Mouse (Mus musculus) embryonic facial prominence, embryonic 14.5 days (tissue): ENCODE data around the gene Bbc3. TPM values are rescaled to one million over a fixed set of nuclear protein-coding genes. Genes with fewer than 3 reads are reported as not detected.
"Not testable (repeated sequence)": the region's sequence is repeated elsewhere in the genome, so short reads cannot be mapped to it uniquely, and the experiment has no call there.

ENCODE experiments used
- ATAC-seq: fragments of 200-750 bp; cut with Nextera tagmentation; 2 replicates; pipeline ENCODE4 v1.8.0; 2017; ENCODE audit warnings: low read depth, moderate number of reproducible peaks, moderate TSS enrichment
- DNase-seq: peaks from one replicate; pipeline ENCODE4 v3.0.0-alpha.2; 2015; ENCODE audit warnings: low spot score
- H3K27ac ChIP-seq: fragments of 300-500 bp; sonication (generic); replicated peaks from 2 replicates; pipeline ENCODE4 v1.5.1; 2014; ENCODE audit warnings: low read depth, mild to moderate bottlenecking, low read length, moderate library complexity
- H3K27me3 ChIP-seq: fragments of 300-500 bp; sonication (generic); replicated peaks from 2 replicates; pipeline ENCODE4 v1.6.1; 2014; ENCODE audit warnings: low read length; ENCODE audit not compliant: control insufficient read depth, insufficient read depth
- H3K36me3 ChIP-seq: fragments of 300-500 bp; sonication (generic); 2 replicates; pipeline ENCODE4 v1.6.1; 2014; ENCODE audit warnings: low read length, mixed read lengths; ENCODE audit not compliant: control insufficient read depth, insufficient read depth
- H3K4me1 ChIP-seq: fragments of 300-500 bp; sonication (generic); 2 replicates; pipeline ENCODE4 v1.6.1; 2014; ENCODE audit warnings: antibody characterized with exemption, low read length; ENCODE audit not compliant: control insufficient read depth, insufficient read depth
- H3K4me2 ChIP-seq: fragments of 300-500 bp; sonication (generic); 2 replicates; pipeline ENCODE4 v1.6.1; 2014; ENCODE audit warnings: low read depth, mild to moderate bottlenecking, low read length, moderate library complexity, mixed read lengths
- H3K4me3 ChIP-seq: fragments of 300-500 bp; sonication (generic); 2 replicates; pipeline ENCODE4 v1.5.1; 2014; ENCODE audit warnings: low read depth, mild to moderate bottlenecking, low read length
- H3K9ac ChIP-seq: fragments of 300-500 bp; sonication (generic); 2 replicates; pipeline ENCODE4 v1.6.1; 2014; ENCODE audit warnings: low read depth, mild to moderate bottlenecking, low read length, moderate library complexity, mixed read lengths
- H3K9me3 ChIP-seq: fragments of 300-500 bp; sonication (generic); 2 replicates; pipeline ENCODE4 v1.6.1; 2016; ENCODE audit warnings: low read length; ENCODE audit not compliant: control insufficient read depth
- WGBS: fragments of 180-500 bp; shearing (Covaris S2); extraction: QIAGEN DNeasy Blood & Tissue Kit; methylation state at CpG from one replicate; pipeline ENCODE4 v1.1.7; 2014; 5-methylcytosine and 5-hydroxymethylcytosine counted together
- polyA plus RNA-seq: library from polyadenylated mRNA; unstranded; fragments of >200 nt; fragmentation: Nextera tagmentation; extraction: Ambion mirVana; gene quantifications from 2 replicates; pipeline ENCODE4 v1.2.1, GENCODE M21; 2014

Bbc3 gene
- 4.0 and 4.6 TPM in 2 replicates for polyA plus RNA-seq

DNA sequence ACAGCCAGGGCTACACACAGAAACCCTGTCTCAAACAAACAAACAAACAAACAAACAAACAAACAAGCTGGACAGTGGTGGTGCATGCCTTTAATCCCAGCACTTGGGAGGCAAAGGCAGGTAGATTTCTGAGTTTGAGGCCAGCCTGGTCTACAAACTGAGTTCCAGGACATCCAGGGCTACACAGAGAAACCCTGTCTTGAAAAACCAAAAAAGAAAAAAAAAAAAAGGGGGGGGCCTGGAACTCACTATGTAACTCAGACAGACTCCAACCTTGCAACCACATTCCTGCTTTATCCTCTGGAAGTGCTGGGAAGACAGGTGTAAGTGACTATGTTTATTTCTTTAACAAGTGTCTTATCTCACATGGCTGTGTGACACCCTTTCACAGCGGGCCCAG, at the start of gene Bbc3:
Bbc3 (plus strand) TSS at position 301 of the 400 bp plus-strand sequence.
- H3K27me3 ChIP-seq, result peaks cover 19% of the 10 kb centered on the region
- H3K9me3 ChIP-seq, ATAC-seq, DNase-seq, H3K36me3 ChIP-seq: not testable (repeated sequence)
- H3K27ac ChIP-seq, result peak within 1 kb of the TSS; percentile 46
- peak within 1 kb of the TSS; percentile 90 for H3K4me2 ChIP-seq
- H3K4me1 ChIP-seq, result peaks cover 19% of the 10 kb centered on the region
- H3K4me3 ChIP-seq, result peak within 1 kb of the TSS; percentile 64
- H3K9ac ChIP-seq, result peak within 1 kb of the TSS; percentile 82; the same call in 1 of the 2 replicates
- WGBS, result 63% methylated on average over 1 of the region's 1 CpGs

DNA sequence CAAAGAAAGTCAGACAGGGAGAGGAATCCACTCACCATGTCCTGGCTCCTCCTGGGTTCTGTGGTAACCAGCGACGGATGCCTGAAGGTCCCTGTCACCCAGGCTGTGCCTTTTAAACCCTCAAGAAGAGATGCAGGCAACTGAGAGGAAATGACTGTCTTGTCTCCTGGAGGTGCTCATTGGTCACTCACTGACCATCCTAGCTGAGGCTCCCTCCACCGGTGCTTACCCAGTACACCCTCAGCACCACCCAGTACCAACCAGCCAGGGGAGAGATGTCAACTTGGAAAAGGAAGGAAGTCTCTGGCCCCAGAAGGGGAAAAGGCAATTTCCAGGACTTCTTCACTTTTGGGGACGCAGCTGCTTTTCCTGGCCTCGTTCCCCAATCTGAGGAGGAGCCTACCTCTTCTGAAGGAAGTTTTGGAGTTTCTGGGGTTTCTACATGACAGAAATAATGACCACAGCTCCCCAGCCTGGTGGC, 49.0 kb upstream of the Bbc3 start, which contains the start of gene C5ar1:
C5ar1 (minus strand) TSS at position 431 of the 481 bp plus-strand sequence.
- Histone ChIP-seq H3K4me3 (no peak within 1 kb of the TSS), H3K27me3 (no peaks in the 10 kb centered on the region), H3K9ac (no peak within 1 kb of the TSS), H3K27ac (no peak within 1 kb of the TSS), H3K4me2 (no peak within 1 kb of the TSS), H3K9me3 (0 out of 2 replicates have a peak, but pooled peaks cover 5% of the 10 kb centered on the region), H3K36me3 (no peaks in the 10 kb centered on the region), H3K4me1 (no peaks in the 10 kb centered on the region)
- DNase-seq (no peak), ATAC-seq (no peak)
- 73% methylated on average over 5 of the region's 5 CpGs for WGBS

DNA sequence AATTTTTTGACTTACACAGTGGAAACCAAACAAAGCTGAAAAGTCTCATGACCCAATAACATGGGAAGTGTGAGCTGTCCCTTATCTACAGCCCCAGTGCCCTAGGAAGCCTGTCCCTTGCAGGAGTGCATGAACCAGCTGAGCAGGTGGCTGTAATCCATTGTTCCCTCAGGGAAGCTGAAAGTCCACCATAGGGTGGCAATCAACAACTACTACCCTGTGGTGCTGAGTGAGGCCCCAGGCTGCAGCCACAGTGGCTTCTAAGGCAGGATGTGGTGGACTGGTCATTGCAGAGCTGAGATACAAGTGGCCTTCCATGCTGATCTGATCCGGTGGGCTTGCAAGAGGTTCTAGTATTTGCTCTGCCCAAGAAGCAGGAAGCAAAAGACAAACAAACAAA, 47.1 kb upstream of the Bbc3 start:
- DNase-seq (no peak), ATAC-seq (no peak)
- no peaks in the 10 kb centered on the region for H3K36me3 ChIP-seq
- WGBS, result 71% methylated on average over 1 of the region's 1 CpGs
- H3K27ac ChIP-seq, result no peak overlapping the region
- no peaks in the 10 kb centered on the region for H3K27me3 ChIP-seq
- H3K9me3 ChIP-seq, result peaks cover 16% of the 10 kb centered on the region; the same call in 1 of the 2 replicates
- H3K4me1 ChIP-seq, result no peaks in the 10 kb centered on the region
- H3K9ac ChIP-seq, result no peak overlapping the region
- no peak overlapping the region for H3K4me3 ChIP-seq
- H3K4me2 ChIP-seq, result no peak overlapping the region

DNA sequence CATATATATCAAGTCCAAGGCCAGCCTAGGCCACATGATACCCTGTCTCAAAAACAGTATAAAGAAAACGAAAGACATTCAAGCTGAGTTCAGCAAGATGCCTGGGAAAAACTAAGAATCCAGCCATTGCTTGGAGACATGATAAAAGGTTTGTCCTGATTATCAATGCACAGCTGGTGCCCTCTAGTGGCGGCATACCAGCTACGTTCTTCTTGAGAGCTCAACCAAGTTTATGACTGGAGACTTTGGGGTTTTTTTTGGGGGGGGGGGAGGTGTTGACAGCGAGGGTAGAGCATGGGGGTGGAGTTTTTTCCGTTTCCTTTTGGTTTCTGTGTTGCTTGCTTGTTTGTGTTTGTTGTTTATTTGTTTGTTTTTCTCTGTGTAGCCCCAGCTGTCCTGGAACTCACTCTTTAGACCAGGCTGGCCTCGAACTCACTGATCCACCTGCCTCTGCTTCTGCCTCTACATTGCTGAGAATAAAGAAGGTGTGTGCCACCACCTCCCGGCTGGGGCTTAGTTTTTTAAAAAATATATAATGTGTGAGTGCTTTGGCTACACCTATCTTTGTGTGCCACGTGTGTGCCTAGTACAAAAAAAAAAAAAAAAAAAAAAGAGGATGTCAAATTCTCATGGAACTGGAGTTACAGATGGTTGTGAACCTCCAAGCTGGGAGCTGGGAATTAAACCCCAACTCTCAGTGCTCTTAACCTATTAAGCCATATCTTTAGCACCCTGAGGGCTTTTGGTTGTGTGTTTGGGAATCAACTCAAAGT, 45.0 kb upstream of the Bbc3 start:
- peaks cover 16% of the 10 kb centered on the region; the same call in 1 of the 2 replicates for H3K9me3 ChIP-seq
- H3K27me3 ChIP-seq, result no peaks in the 10 kb centered on the region
- H3K4me2 ChIP-seq, result no peak overlapping the region
- ATAC-seq (no peak), DNase-seq (peak; percentile 81)
- no peak overlapping the region for H3K9ac ChIP-seq
- no peaks in the 10 kb centered on the region for H3K4me1 ChIP-seq
- no peak overlapping the region for H3K27ac ChIP-seq
- H3K36me3 ChIP-seq, result no peaks in the 10 kb centered on the region
- no peak overlapping the region for H3K4me3 ChIP-seq
- 28% methylated on average over 8 of the region's 8 CpGs for WGBS

DNA sequence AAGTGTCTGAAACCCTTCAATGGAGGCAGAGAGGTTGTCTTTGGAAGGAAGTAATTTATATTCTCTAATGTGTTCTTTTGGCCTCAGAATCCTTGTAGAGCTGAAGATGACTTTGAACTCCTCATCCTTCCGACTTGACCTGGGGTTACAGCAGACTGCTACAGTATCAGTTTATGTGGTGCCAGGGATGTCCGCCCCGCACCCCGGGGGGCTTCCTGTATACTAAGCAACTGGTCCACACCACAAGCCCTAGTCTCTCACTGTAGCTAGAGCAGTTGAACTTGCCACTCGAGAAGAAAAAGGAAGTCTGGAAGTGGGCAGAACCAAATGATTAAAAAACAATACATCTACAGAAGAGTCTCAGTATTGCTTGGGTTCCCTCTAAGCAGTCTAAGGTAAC, 44.4 kb upstream of the Bbc3 start:
- no peak for DNase-seq
- H3K4me1 ChIP-seq, result no peaks in the 10 kb centered on the region
- no peak overlapping the region for H3K4me2 ChIP-seq
- H3K9ac ChIP-seq, result no peak overlapping the region
- H3K27ac ChIP-seq, result no peak overlapping the region
- WGBS, result 78% methylated on average over 5 of the region's 5 CpGs
- no peaks in the 10 kb centered on the region for H3K27me3 ChIP-seq
- H3K9me3 ChIP-seq, result peaks cover 16% of the 10 kb centered on the region; the same call in 1 of the 2 replicates
- no peak overlapping the region for H3K4me3 ChIP-seq
- no peaks in the 10 kb centered on the region for H3K36me3 ChIP-seq
- ATAC-seq, result no peak

DNA sequence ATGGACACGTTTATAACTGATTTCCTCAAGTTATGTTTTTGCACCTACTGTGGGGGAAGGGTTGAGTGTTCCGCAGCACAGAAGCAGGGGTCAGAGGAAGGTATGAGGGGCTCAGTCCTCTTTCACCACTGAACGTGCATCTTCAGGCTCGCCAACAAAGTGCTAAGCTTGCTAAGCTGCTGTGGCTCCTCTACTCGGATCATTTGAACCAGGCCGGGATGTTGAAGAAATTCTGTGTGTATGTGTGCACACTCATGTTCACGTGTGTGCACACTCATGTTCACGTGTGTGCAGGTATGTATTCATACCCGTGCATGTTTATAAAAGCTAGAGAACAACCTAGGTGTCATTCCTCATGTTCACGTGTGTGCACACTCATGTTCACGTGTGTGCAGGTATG, 42.3 kb upstream of the Bbc3 start:
- ATAC-seq (no peak), DNase-seq (no peak)
- Histone ChIP-seq H3K4me3 (no peak overlapping the region), H3K27me3 (no peaks in the 10 kb centered on the region), H3K9ac (no peak overlapping the region), H3K4me1 (no peaks in the 10 kb centered on the region), H3K9me3 (peaks cover 16% of the 10 kb centered on the region; the same call in 1 of the 2 replicates), H3K4me2 (no peak overlapping the region), H3K27ac (no peak overlapping the region), H3K36me3 (no peaks in the 10 kb centered on the region)
- WGBS, result 87% methylated on average over 11 of the region's 11 CpGs

DNA sequence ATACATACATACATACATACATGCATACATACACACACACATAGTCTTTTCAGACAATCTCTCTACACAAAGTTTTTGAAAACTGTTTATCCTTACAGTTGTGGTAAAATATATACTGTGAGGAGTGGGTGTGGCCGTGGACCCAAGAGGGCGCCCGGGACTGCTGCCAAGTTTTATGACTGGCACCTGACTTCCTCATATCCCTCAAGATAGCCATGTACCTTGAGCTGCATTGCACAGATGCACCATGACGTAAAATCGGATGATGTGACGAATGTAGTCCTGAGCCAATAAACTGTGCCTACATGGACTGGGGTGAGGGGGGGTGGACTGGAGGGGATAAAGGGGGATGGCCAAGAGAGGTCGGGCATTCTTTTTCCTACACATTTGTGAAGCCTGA, 41.6 kb upstream of the Bbc3 start:
- not testable (repeated sequence) for H3K27ac ChIP-seq, H3K9ac ChIP-seq, DNase-seq, H3K4me1 ChIP-seq, H3K4me3 ChIP-seq, H3K27me3 ChIP-seq, H3K36me3 ChIP-seq, ATAC-seq, H3K4me2 ChIP-seq
- WGBS, result 82% methylated on average over 7 of the region's 7 CpGs
- peaks cover 16% of the 10 kb centered on the region; the same call in 1 of the 2 replicates for H3K9me3 ChIP-seq

DNA sequence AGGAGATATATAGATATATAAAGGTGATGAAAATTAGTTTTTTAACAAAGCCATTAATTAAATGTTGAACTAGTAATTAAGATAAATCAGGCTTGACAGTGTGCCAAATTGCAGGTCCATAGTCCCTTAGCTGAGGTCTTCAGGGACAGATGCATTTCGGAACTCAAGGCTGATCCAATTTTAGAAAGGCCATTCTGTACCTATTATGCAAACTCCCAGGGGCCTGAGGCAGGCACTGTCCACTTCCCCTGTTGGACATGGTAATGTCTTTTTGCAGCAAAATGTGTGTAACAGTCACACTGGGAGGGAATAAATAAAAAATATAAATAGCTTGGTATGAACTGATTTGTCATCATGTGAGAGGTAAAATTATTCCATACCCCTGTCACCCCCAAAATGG, 37.1 kb upstream of the Bbc3 start:
- 24% methylated on average over 1 of the region's 1 CpGs for WGBS
- Histone ChIP-seq H3K4me2 (peak overlapping the region; percentile 77; the same call in 1 of the 2 replicates), H3K36me3 (peaks cover 11% of the 10 kb centered on the region)

More for the DNA sequence above, 37.1 kb upstream of the Bbc3 start:
- Histone ChIP-seq H3K9ac (no peak overlapping the region), H3K27ac (no peak overlapping the region), H3K4me1 (peaks cover 9% of the 10 kb centered on the region; the same call in 1 of the 2 replicates), H3K4me3 (no peak overlapping the region), H3K27me3 (no peaks in the 10 kb centered on the region), H3K9me3 (no peaks in the 10 kb centered on the region)
- no peak for DNase-seq
- no peak for ATAC-seq
